Mouse (Mus musculus): ENCODE measurements around the gene Macrod1.

Macrod1 gene

GRCm38 (mm10) chr19:7139321-7139720 lies 82.7 kb downstream of the Macrod1 start:
- no peak for DNase-seq (ENCODE audit: low read depth, low spot score)

- DNase-seq (ENCODE audit: low read depth, low spot score), result no peak
Observed at GRCm38 (mm10) chr19:7140373-7140772, 83.8 kb downstream of the Macrod1 start.

DNA sequence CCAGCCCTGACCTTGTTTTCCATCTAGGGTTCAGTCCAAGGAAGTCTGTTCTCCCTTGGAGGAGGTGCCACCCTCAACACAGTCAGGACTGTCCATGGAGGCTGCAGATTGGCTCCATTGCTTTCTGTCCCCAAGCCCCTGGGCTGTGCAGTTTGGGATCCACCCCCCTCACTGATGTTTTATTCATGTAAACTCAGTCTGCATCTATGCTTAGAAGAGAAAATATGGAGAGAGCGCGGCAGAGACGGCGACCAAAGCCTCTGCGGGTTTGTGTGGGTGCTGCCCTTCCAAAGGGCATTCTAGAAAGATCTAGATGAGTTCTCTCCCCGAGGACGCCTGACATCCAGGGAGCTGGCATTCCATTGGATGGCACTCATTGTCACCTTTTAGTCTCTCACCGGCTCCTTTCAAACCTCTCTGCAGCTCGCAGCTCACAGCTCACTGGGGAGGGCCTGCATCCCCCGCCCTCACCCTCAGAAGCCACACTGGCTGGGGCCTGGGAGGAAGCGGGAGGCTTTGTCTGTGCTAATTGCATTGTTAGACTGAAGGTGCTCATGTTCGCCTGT lies 84.3 kb downstream of the Macrod1 start:
- no peak for DNase-seq (ENCODE audit: low read depth, low spot score)

DNA sequence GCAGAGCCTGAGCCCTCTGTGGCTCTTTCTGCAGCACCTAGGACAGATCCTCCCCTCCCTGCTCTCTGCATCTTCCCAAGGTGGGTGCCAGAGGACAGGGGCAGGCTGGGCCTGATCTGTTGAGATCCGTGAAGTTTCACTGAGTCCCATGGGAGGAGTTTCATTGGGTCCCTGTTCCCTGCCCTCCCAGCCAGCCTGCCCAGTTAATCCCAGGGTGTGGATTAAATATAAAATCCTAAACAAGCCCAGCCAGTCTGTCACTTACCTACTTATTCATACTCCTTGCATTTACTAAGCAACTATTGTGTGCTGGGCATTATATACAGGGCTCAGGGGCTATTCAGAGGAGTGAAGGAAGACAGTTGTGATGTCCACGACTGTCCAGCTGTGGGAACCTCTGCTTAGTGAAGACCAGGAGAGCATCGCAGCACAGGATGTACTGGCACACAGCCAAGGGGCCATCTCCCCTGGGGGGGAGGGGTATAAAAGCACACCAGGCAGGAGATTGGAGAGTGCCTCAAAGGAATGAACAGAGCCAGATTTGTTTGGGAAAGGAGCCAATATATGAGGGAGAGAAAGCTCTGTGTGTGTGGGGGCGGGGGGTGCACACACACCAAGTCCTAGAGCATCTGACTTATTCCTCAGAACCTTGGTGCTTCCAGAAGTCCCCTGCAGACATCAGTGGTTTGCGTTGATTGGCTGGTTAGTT lies 85.8 kb downstream of the Macrod1 start:
- DNase-seq (ENCODE audit: low read depth, low spot score), result no peak

- peak; percentile 43 for DNase-seq (ENCODE audit: low read depth, low spot score)
Observed at GRCm38 (mm10) chr19:7143854-7144253, 87.2 kb downstream of the Macrod1 start.

DNA sequence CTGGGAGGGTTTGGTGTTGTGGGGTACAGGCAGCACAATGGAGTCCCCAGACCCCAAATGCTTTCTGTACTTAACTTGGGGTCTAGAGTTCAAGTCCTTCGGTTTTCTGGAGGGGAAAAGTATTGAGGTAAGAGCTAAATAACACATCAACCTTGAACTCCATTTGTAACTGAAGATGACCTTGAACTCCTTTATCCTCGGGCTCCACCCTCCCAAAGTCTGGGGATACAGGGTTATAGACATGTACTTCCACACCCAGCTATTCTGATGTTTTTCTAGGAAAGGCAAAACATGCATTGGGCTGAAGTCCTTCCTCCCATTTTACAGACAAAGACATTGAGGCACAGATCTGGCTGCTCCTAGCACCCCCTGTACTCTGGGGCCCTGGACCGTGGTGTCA lies 87.8 kb downstream of the Macrod1 start:
- DNase-seq (ENCODE audit: low read depth, low spot score), result no peak

DNA sequence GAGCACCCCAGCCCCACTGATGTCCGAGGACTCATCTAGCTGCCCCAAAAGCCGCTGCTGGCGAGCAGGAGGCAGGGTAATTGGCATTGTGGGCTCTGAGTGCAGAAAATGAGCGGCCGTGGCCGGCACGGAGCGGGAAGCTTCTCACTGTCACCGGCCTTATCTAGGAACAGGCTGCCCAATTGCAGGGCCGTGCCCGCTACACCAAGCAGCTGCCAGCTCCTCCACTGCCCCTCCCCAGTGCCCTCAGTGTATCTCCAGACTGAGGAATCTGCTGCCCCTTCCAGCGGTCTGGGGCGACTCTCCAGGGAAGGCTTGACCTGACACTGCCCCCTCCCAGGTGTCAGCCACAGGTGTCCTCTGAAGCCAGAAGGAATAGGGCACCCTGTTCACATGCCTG lies 89.8 kb downstream of the Macrod1 start:
- DNase-seq (ENCODE audit: low read depth, low spot score), result no peak

- no peak for DNase-seq (ENCODE audit: low read depth, low spot score)
Observed at GRCm38 (mm10) chr19:7148096-7148495, 91.5 kb downstream of the Macrod1 start.

GRCm38 (mm10) chr19:7148541-7149085 lies 92.0 kb downstream of the Macrod1 start:
- DNase-seq (ENCODE audit: low read depth, low spot score), result no peak

- DNase-seq (ENCODE audit: low read depth, low spot score), result no peak
Observed at GRCm38 (mm10) chr19:7149158-7149685, 92.6 kb downstream of the Macrod1 start.

DNA sequence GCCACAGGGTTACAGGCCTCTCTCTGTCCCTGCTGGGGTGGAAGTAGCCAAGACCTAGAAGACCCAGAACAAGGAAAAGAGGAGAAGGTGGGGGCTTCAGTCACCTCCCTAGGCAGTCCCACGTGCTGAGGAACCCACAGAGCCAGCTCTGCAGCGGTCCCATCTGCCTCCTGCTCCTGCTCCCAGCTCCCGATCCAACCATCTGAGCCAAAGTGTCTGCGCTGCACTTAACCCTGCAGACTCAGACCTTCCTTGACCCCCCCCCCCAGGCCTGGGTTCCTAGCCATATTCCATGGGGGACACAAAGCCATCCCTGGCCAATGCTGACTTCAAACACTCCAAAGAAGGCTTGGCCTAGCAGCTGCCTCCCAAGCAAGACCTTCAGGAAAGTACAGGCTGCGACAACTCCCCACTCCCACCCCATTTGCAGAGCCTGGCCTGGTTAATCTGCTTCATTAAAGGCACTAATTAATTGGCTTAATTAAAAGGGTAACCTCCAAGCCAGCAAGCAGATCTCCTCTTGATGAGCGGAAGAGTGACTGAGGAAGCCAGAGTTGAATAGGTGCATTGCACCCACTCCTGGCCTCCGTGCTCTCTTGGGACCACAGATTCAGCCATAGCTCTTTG lies 94.8 kb downstream of the Macrod1 start:
- DNase-seq (ENCODE audit: low read depth, low spot score), result no peak

DNA sequence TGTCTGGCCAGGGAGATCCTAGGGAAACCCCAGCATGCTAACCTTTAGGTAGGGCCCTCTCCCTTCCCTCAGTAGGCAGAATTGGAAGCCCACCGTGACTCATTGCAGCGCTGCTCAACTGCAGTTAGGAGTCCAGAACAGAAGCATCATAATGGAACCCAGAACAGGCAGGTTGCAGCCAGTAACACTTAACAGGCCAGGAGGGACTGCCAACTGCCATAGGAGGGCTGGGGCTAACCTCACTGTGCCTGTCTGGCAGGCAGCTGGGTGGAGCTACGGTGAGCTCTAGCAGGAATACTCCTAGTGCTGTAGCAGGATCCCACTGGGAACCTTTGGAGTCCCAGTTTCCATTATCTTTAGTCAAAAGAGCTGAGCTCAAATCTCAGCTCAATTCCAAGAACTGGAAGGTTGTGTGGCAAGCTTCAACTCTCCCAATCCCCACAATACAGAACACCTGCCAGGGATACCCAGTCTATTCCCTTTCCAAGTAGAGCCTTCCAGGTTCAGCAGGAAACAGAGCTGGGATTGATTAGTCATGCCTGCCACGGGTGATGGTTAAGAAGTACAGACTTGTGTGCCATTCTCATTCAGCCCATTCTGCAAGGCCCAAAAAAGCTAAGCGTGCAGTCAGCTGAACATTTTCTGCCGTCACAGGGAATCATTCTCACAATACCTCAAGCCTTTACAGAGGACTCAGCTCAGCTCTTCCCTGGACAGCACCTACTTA lies 95.5 kb downstream of the Macrod1 start:
- DNase-seq (ENCODE audit: low read depth, low spot score), result no peak

DNA sequence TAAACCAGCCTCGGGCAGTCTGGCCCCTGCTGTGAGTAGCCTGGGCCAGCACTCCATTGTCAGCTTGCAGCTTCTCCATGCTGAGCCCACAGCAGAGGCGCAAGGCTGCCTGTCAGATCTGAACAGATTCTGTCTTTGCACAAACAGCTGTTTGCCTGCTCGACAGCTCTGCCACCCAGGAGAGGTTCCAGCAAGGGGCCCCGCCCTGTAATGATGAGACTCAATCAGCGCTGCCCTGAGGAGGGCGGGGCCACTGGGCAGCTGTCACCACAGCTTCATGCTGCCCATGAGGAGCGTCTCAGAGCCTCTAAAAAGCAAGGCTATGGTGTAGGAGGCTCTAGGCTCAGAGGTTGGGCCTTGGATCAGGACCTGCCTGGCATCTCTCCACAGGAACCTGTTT lies 96.6 kb downstream of the Macrod1 start:
- no peak for DNase-seq (ENCODE audit: low read depth, low spot score)

GRCm38 (mm10) chr19:7155196-7155595 lies 98.6 kb downstream of the Macrod1 start:
- no peak for DNase-seq (ENCODE audit: low read depth, low spot score)

- no peak for DNase-seq (ENCODE audit: low read depth, low spot score)
Observed at GRCm38 (mm10) chr19:7157734-7158133, 101.1 kb downstream of the Macrod1 start.

- DNase-seq (ENCODE audit: low read depth, low spot score), result no peak
Observed at GRCm38 (mm10) chr19:7160151-7160906, 103.7 kb downstream of the Macrod1 start.

DNA sequence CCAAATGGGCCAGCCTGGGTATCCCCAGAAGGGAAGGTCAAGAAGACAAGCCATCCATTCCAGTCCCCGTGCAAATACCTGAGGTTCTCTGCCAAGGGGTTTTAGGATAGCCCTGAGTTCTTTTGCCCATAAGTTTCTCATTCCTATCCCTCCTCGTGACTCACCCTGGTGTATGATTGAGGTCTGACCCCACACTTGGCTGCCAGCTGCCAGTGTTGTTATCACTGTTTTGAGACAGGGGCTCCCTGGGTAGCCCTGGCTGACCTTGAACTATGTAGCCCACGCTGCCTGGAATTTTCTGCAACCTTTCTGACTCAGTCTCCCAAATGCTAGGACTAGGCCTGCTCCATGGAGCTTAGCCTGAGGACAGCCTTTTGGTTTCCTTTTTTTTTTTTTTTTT lies 104.5 kb downstream of the Macrod1 start:
- DNase-seq (ENCODE audit: low read depth, low spot score), result no peak

DNA sequence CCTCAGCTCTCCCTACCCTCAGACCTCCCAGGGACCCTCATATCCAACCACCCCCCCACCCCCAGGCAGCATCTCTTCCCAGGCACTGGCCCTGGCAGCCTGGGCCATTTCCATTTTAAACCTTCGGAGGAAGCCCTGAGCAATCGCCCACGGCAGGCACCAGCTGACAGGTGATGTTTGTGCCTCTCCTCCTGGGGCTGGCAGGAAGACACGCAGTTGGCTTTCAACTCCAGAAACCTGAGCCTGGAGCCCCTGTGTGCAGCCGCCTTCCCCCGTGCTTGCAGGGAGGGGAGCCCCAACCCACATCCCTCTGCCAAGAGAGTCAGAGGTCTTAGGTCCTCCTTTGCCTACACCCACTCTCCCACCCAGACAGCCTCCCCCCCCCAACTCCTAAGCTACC lies 107.6 kb downstream of the Macrod1 start:
- no peak for DNase-seq (ENCODE audit: low read depth, low spot score)

DNA sequence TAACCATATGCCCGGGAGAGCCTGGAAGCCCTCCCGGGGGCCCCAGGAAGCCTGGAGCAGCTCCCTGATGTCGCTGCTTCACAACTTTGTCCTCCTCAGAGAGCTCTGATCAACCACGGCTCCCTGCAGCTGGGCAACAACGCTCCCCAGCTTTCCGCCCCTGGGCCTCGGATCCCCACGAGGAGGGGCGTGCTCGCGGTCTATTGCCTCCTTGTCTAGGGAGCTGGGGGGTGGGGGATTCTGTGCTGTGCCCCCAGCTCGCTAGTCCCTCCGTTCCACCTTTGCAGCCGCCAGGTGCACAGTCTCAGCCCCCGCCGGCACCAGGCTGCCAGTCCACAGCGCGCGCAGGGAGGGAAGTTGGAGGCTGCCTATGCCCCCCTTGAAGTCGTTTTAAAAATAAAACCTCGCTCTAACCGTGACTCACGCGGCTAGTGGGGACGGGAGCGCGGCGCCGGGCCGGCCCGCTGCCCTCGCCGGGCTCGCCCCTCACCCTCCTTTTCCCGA lies 108.3 kb downstream of the Macrod1 start:
- no peak for DNase-seq (ENCODE audit: low read depth, low spot score)

DNA sequence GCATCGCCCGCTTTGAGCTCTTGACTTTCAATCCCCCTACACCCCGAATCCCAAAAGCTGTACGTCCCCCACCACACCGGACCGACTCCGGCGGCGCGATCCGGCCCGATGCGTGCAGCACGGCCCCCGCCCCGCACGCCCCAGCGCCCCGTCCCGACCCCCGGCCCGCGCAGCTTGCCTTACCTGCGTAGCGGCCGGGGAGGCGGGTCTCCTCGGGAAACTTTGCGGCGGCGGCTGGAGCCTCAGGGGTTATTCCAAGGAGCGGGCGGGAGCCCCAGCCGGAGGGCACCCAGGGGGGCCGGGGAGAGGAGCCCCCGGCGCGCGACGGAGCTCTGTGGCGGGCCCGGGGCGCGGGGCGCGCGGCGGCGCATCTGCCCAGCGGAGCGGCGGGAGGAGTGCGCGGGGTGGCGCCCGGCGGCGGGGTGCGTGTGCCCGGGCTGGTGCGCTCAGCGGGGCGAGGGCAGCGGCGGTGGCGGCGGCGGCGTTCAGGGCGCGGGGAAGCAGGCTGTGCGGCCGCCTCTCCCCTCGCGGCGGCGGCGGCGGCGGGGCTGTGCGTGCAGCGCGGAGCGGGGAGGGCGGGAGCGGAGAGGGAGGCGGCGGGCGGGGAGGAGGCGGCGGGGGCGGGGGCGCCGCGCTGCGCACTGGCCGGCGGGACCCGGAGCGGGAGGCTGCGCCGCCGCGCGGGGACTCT lies 109.0 kb downstream of the Macrod1 start:
- no peak for DNase-seq (ENCODE audit: low read depth, low spot score)
